Mouse (Mus musculus): ENCODE data around the gene Rtf1. TPM values are rescaled to one million over a fixed set of nuclear protein-coding genes. Genes with fewer than 3 reads are reported as not detected.

Rtf1 gene
- total RNA-seq, 2 experiments from 2014 or later: 20.4 to 21.7 TPM

DNA sequence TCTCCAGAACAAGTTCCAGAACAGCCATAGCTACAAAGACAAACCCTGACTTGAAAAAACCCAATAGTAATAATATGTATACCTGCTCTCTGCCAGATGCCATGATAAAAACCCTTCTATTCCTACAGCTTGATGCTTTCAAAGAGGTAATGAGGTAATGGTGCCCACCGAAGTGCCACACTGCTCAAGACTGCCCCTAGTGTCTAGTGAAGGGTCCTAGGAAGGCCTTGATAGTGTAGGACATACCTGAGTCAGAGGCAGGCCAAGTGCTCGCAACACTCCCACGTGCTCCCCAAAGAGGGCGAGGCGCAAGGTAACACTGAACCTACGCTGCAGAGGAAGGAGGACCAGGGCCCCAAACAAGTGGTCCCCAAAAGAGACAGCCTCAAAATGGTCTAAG, 92.4 kb downstream of the Rtf1 start:
- DNase-seq: no peak
- intact Hi-C loops (cut with DNase I): no loop called here

Other genes with a start within 250 kb of the Rtf1 start
- 10 to 100 TPM in 1 of 2 experiments, 1 to 10 TPM in 1; 10.0 to 12.0 TPM for gene Ino80, start 197.4 kb upstream of the Rtf1 start, total RNA-seq (2021)
- under 1 TPM; 0.48 to 0.67 TPM for gene Exd1, start 127.4 kb upstream of the Rtf1 start, total RNA-seq (2021)
- gene Chp1, start 127.4 kb upstream of the Rtf1 start, total RNA-seq (2021): 10 to 100 TPM; 66.5 to 75.1 TPM
- gene Nusap1, start 56.8 kb upstream of the Rtf1 start, total RNA-seq (2021): under 1 TPM; 0.54 to 0.67 TPM
- gene Oip5, start 56.6 kb upstream of the Rtf1 start, total RNA-seq (2021): under 1 TPM; 0.27 to 0.41 TPM
- gene Ndufaf1, start 12.2 kb upstream of the Rtf1 start, total RNA-seq (2021): 10 to 100 TPM; 42.4 to 46.2 TPM
- not detected for gene Itpka, start 67.3 kb downstream of the Rtf1 start, total RNA-seq (2021)
- gene Ltk, start 85.4 kb downstream of the Rtf1 start, total RNA-seq (2021): not detected
- gene Rpap1, start 112.5 kb downstream of the Rtf1 start, total RNA-seq (2021): 10 to 100 TPM; 14.3 to 14.7 TPM
- gene Tyro3, start 122.7 kb downstream of the Rtf1 start, total RNA-seq (2021): under 1 TPM; 0.57 to 0.74 TPM
- gene Mga, start 222.2 kb downstream of the Rtf1 start, total RNA-seq (2021): 10 to 100 TPM; 21.7 to 34.1 TPM

Data from gastrocnemius, postnatal 36 days (tissue).